Mouse (Mus musculus) thymus, adult 2 months (tissue): ENCODE results near the gene Zim1.

Experiments
- CTCF ChIP-seq: fragments of 200-500 bp; IDR thresholded peaks from 2 replicates; pipeline ENCODE4 v1.5.1; 2012; ENCODE audit warnings: mild to moderate bottlenecking, control low read depth, low read length, moderate library complexity, borderline replicate concordance; ENCODE audit not compliant: control insufficient read depth, poor library complexity, insufficient read depth; ENCODE audit errors: extremely low read depth
- POLR2A ChIP-seq: fragments of 200-500 bp; IDR thresholded peaks from 2 replicates; pipeline ENCODE4 v1.6.1; 2012; ENCODE audit warnings: mild to moderate bottlenecking, low read length, control low read depth, moderate library complexity; ENCODE audit not compliant: control insufficient read depth, poor library complexity, insufficient read depth; ENCODE audit errors: extremely low read depth

- TF ChIP-seq POLR2A (no peak), CTCF (no peak)
These were observed 58.2 kb downstream of the Zim1 start for GRCm38 (mm10) chr7:6638076-6638475.
